Mouse (Mus musculus) MEL-GATA-1-ER (cell line): ENCODE measurements around the gene Gm28053.
"Not testable (repeated sequence)": the region's sequence is repeated elsewhere in the genome, so short reads cannot be mapped to it uniquely, and the experiment has no call there.

Experiments
- DNase-seq: peaks from one replicate; pipeline ENCODE4 v3.0.0-alpha.2; 2012; ENCODE audit warnings: low read depth; ENCODE audit errors: extremely low read depth

Gm28053 gene

GRCm38 (mm10) chr6:48718455-48718854 is at the start of gene Gm28053, which contains the start of gene Gimap7:
Gene Gm28053, plus strand, starts transcription at chr6:48718607.
Gene Gimap7, plus strand, starts transcription at chr6:48718621.
- DNase-seq: no peak

GRCm38 (mm10) chr6:48669446-48669969 is 48.9 kb upstream of the Gm28053 start:
- no peak for DNase-seq

GRCm38 (mm10) chr6:48674291-48675058 is 43.9 kb upstream of the Gm28053 start:
- no peak for DNase-seq

- DNase-seq: no peak
These were observed 42.9 kb upstream of the Gm28053 start for GRCm38 (mm10) chr6:48675400-48675930.

- DNase-seq: peak; percentile 39
These were observed 42.2 kb upstream of the Gm28053 start, which contains the start of gene Gimap9 for GRCm38 (mm10) chr6:48675931-48676859. Gene Gimap9, plus strand, starts transcription at chr6:48676129.

GRCm38 (mm10) chr6:48676860-48677415 is 41.5 kb upstream of the Gm28053 start:
- no peak for DNase-seq

- no peak for DNase-seq
These were observed 40.7 kb upstream of the Gm28053 start for GRCm38 (mm10) chr6:48677492-48678345.

- DNase-seq: no peak
These were observed 40.0 kb upstream of the Gm28053 start for GRCm38 (mm10) chr6:48678391-48678790.

- no peak for DNase-seq
These were observed 38.7 kb upstream of the Gm28053 start for GRCm38 (mm10) chr6:48679701-48680100.

- DNase-seq: no peak
These were observed 38.0 kb upstream of the Gm28053 start for GRCm38 (mm10) chr6:48680421-48680820.

GRCm38 (mm10) chr6:48681472-48682090 is 36.8 kb upstream of the Gm28053 start:
- no peak for DNase-seq

- DNase-seq: no peak
These were observed 36.1 kb upstream of the Gm28053 start for GRCm38 (mm10) chr6:48682271-48682670.

GRCm38 (mm10) chr6:48683263-48683821 is 35.1 kb upstream of the Gm28053 start:
- not testable (repeated sequence) for DNase-seq

- no peak for DNase-seq
These were observed 34.1 kb upstream of the Gm28053 start, which contains the start of gene Gimap4 for GRCm38 (mm10) chr6:48684319-48684718. Gene Gimap4, plus strand, starts transcription at chr6:48684549.

- DNase-seq: no peak
These were observed 33.6 kb upstream of the Gm28053 start for GRCm38 (mm10) chr6:48684806-48685205.

- no peak for DNase-seq
These were observed 33.2 kb upstream of the Gm28053 start for GRCm38 (mm10) chr6:48685251-48685650.

- DNase-seq: no peak
These were observed 32.4 kb upstream of the Gm28053 start for GRCm38 (mm10) chr6:48685694-48686665.

GRCm38 (mm10) chr6:48687077-48687476 is 31.3 kb upstream of the Gm28053 start:
- DNase-seq: peak; percentile 18
